Mouse (Mus musculus) myocyte (in vitro differentiated cells): ENCODE results near the gene Mcm5. TPM values are rescaled to one million over a fixed set of nuclear protein-coding genes. Genes with fewer than 3 reads are reported as not detected.

Experiments
- H3K27me3 ChIP-seq: one replicate; pipeline ENCODE4 v1.6.1; 2011; ENCODE audit not compliant: control insufficient read depth, insufficient read depth, insufficient read length
- H3K36me3 ChIP-seq: one replicate; pipeline ENCODE4 v1.6.1; 2011; ENCODE audit not compliant: control insufficient read depth, insufficient read depth
- H3K4me2 ChIP-seq: one replicate; pipeline ENCODE4 v1.6.1; 2011; ENCODE audit warnings: low read depth, control low read depth
- H3K4me3 ChIP-seq: one replicate; pipeline ENCODE4 v1.5.1; 2011; ENCODE audit warnings: mild to moderate bottlenecking, control low read depth, moderate library complexity
- H3K79me2 ChIP-seq: one replicate; pipeline ENCODE4 v1.6.1; 2011; ENCODE audit not compliant: control insufficient read depth, insufficient read depth
- H3ac ChIP-seq: one replicate; pipeline ENCODE4 v1.6.1; 2011; ENCODE audit not compliant: control insufficient read depth, insufficient read length
- CEBPB ChIP-seq: IDR thresholded peaks from 2 replicates; pipeline ENCODE4 v1.6.1; 2011; ENCODE audit warnings: mild to moderate bottlenecking, moderate library complexity; ENCODE audit not compliant: poor library complexity, insufficient read depth, severe bottlenecking
- E2F4 ChIP-seq: IDR thresholded peaks from one replicate; pipeline ENCODE4 v1.6.1; 2011; ENCODE audit warnings: mild to moderate bottlenecking, control low read depth, moderate library complexity; ENCODE audit not compliant: insufficient read depth
- MAX ChIP-seq: IDR thresholded peaks from one replicate; pipeline ENCODE4 v1.6.1; 2011; ENCODE audit warnings: low read depth, mild to moderate bottlenecking, control low read depth
- MYOD1 ChIP-seq, 3 experiments: IDR thresholded peaks; one replicate each; pipeline ENCODE4 v1.6.1; 2011; ENCODE audit warnings: control low read depth in 2 of 3, low read depth in 2 of 3, mild to moderate bottlenecking in 2 of 3, moderate library complexity in 1 of 3; ENCODE audit not compliant: insufficient read length in 2 of 3, control insufficient read depth in 1 of 3
- MYOG ChIP-seq, 3 experiments: IDR thresholded peaks; one replicate each; pipeline ENCODE4 v1.6.1; 2011; ENCODE audit warnings: control low read depth in 2 of 3, low read depth in 2 of 3, mild to moderate bottlenecking in 2 of 3; ENCODE audit not compliant: insufficient read length in 2 of 3, control insufficient read depth in 1 of 3, insufficient read depth in 1 of 3
- POLR2A ChIP-seq: IDR thresholded peaks from one replicate; pipeline ENCODE4 v1.6.1; 2011; ENCODE audit warnings: low read depth, mild to moderate bottlenecking, control low read depth, moderate library complexity; ENCODE audit not compliant: insufficient read length
- POLR2AphosphoS2 ChIP-seq: IDR thresholded peaks from one replicate; pipeline ENCODE4 v1.6.1; 2011; ENCODE audit warnings: low read depth, control low read depth; ENCODE audit not compliant: insufficient read length
- REST ChIP-seq: IDR thresholded peaks from one replicate; pipeline ENCODE4 v1.6.1; 2011; ENCODE audit warnings: mild to moderate bottlenecking, control low read depth, moderate library complexity; ENCODE audit not compliant: insufficient read depth, insufficient read length
- SRF ChIP-seq: IDR thresholded peaks from one replicate; pipeline ENCODE4 v1.6.1; 2011; ENCODE audit warnings: low read depth; ENCODE audit not compliant: control insufficient read depth, insufficient read length
- TCF12 ChIP-seq: IDR thresholded peaks from one replicate; pipeline ENCODE4 v1.6.1; 2011; ENCODE audit warnings: mild to moderate bottlenecking, control low read depth; ENCODE audit not compliant: poor library complexity, insufficient read depth, severe bottlenecking
- TCF3 ChIP-seq: IDR thresholded peaks from one replicate; pipeline ENCODE4 v1.6.1; 2011; ENCODE audit warnings: low read depth, control low read depth; ENCODE audit not compliant: insufficient read length
- USF1 ChIP-seq: IDR thresholded peaks from one replicate; pipeline ENCODE4 v1.6.1; 2011; ENCODE audit warnings: low read depth, mild to moderate bottlenecking, control low read depth, moderate library complexity
- polyA plus RNA-seq: library from polyadenylated mRNA; unstranded; fragments of >200 nt; fragmentation: generic; extraction: Trizol; gene quantifications from one replicate; pipeline ENCODE4 v1.2.1, GENCODE M21; 2012; ENCODE audit warnings: missing spikeins

The Mcm5 gene
- polyA plus RNA-seq, 1 experiment, result 32.3 TPM

- no peak overlapping the region for H3K4me3 ChIP-seq
- no peak overlapping the region for H3ac ChIP-seq
- no peaks in the 10 kb centered on the region for H3K79me2 ChIP-seq
- H3K27me3 ChIP-seq, result no peaks in the 10 kb centered on the region
- TF ChIP-seq CEBPB (no peak), USF1 (no peak), MAX (no peak), REST (no peak), SRF (no peak), POLR2AphosphoS2 (no peak), MYOD1 (IDR thresholded peaks at IDR 0.05; ENCODE audit: control insufficient read depth in 1 of 3, insufficient read length in 2 of 3, low read depth in 2 of 3) (no peak), E2F4 (no peak), MYOG (IDR thresholded peaks at IDR 0.05; ENCODE audit: control insufficient read depth in 1 of 3, insufficient read depth in 1 of 3, insufficient read length in 2 of 3, low read depth in 2 of 3) (no peak), POLR2A (no peak), TCF3 (no peak), TCF12 (no peak)
- no peak overlapping the region for H3K4me2 ChIP-seq
- H3K36me3 ChIP-seq, result no peaks in the 10 kb centered on the region
These were observed 25.4 kb downstream of the Mcm5 start for GRCm38 (mm10) chr8:75134603-75135391.

- Histone ChIP-seq H3ac (no peak overlapping the region), H3K4me3 (no peak overlapping the region), H3K79me2 (no peaks in the 10 kb centered on the region), H3K27me3 (no peaks in the 10 kb centered on the region), H3K4me2 (no peak overlapping the region), H3K36me3 (no peaks in the 10 kb centered on the region)
- no peak for TF ChIP-seq POLR2A
- no peak for TF ChIP-seq POLR2AphosphoS2
- no peak for TF ChIP-seq MYOD1 (IDR thresholded peaks at IDR 0.05; ENCODE audit: control insufficient read depth in 1 of 3, insufficient read length in 2 of 3, low read depth in 2 of 3)
- TF ChIP-seq E2F4, result no peak
- TF ChIP-seq USF1, result no peak
- TF ChIP-seq SRF, result no peak
- TF ChIP-seq REST, result no peak
- TF ChIP-seq MYOG (IDR thresholded peaks at IDR 0.05; ENCODE audit: control insufficient read depth in 1 of 3, insufficient read depth in 1 of 3, insufficient read length in 2 of 3, low read depth in 2 of 3), result no peak
These were observed 26.4 kb downstream of the Mcm5 start for GRCm38 (mm10) chr8:75135756-75136155.

GRCm38 (mm10) chr8:75136256-75136655, 26.9 kb downstream of the Mcm5 start:
- Histone ChIP-seq H3K79me2 (no peaks in the 10 kb centered on the region), H3K4me2 (no peak overlapping the region), H3K4me3 (no peak overlapping the region), H3K27me3 (no peaks in the 10 kb centered on the region), H3K36me3 (no peaks in the 10 kb centered on the region), H3ac (no peak overlapping the region)
- TF ChIP-seq MAX, result no peak
- TF ChIP-seq MYOG (IDR thresholded peaks at IDR 0.05; ENCODE audit: control insufficient read depth in 1 of 3, insufficient read depth in 1 of 3, insufficient read length in 2 of 3, low read depth in 2 of 3), result no peak
- no peak for TF ChIP-seq REST
- no peak for TF ChIP-seq USF1
- no peak for TF ChIP-seq TCF12
- TF ChIP-seq SRF, result no peak
- TF ChIP-seq MYOD1 (IDR thresholded peaks at IDR 0.05; ENCODE audit: control insufficient read depth in 1 of 3, insufficient read length in 2 of 3, low read depth in 2 of 3), result no peak
- TF ChIP-seq CEBPB, result no peak
- no peak for TF ChIP-seq E2F4
- TF ChIP-seq POLR2AphosphoS2, result no peak
- TF ChIP-seq POLR2A, result no peak
- TF ChIP-seq TCF3, result no peak

GRCm38 (mm10) chr8:75137536-75137935, 28.2 kb downstream of the Mcm5 start:
- H3K36me3 ChIP-seq, result no peaks in the 10 kb centered on the region
- TF ChIP-seq USF1 (no peak), E2F4 (no peak), SRF (no peak), MYOD1 (IDR thresholded peaks at IDR 0.05; ENCODE audit: control insufficient read depth in 1 of 3, insufficient read length in 2 of 3, low read depth in 2 of 3) (no peak), TCF12 (no peak), TCF3 (no peak), MYOG (IDR thresholded peaks at IDR 0.05; ENCODE audit: control insufficient read depth in 1 of 3, insufficient read depth in 1 of 3, insufficient read length in 2 of 3, low read depth in 2 of 3) (no peak), POLR2A (no peak), CEBPB (no peak), POLR2AphosphoS2 (no peak), MAX (no peak)
- no peak overlapping the region for H3ac ChIP-seq
- no peaks in the 10 kb centered on the region for H3K79me2 ChIP-seq
- H3K4me3 ChIP-seq, result no peak overlapping the region
- H3K4me2 ChIP-seq, result no peak overlapping the region
- H3K27me3 ChIP-seq, result no peaks in the 10 kb centered on the region
